Mouse (Mus musculus): ENCODE results near the gene Lrrc41.

DNA sequence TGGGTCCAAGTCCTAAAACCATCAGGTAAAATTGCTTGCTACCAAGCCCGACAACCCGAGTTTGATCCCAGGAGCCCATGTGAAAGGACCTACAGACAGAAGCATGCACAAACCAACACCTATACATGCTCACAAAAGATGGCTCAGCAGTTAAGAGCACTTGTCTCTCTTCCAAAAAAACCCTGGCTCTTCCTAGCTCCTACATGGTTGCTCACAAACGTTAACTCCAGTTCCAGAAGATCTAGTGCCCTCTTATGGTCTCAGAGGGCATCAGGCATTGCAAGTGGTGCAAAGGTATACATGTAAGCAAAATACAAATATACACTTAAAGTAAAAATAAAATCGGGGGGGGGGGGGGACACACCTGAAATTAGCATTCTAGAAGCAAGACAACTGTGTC is 1.9 kb upstream of the Lrrc41 start:
- TF ChIP-seq POLR2A (IDR thresholded peaks at IDR 0.05; ENCODE audit: control insufficient read depth, low read depth, low read length) (no peak), CTCF (IDR thresholded peaks at IDR 0.05; ENCODE audit: control insufficient read depth, insufficient read depth, insufficient replicate concordance, low read depth, low read length) (no peak)

Data from testis, adult 2 months (tissue).